Mouse (Mus musculus) limb, embryonic 14.5 days (tissue): ENCODE results near the gene Fam161a. TPM values are rescaled to one million over a fixed set of nuclear protein-coding genes. Genes with fewer than 3 reads are reported as not detected.

ENCODE experiments used
- ATAC-seq: fragments of 200-750 bp; cut with Nextera tagmentation; 2 replicates; pipeline ENCODE4 v1.8.0; 2017; ENCODE audit warnings: low read depth, moderate number of reproducible peaks, moderate TSS enrichment; ENCODE audit not compliant: low FRiP score
- DNase-seq: peaks from one replicate; pipeline ENCODE4 v3.0.0-alpha.2; 2015; ENCODE audit warnings: low spot score
- H3K27ac ChIP-seq: fragments of 300-500 bp; sonication (generic); replicated peaks from 2 replicates; pipeline ENCODE4 v1.5.1; 2014; ENCODE audit warnings: low read depth, mild to moderate bottlenecking, low read length, moderate library complexity, mixed read lengths
- H3K27me3 ChIP-seq: fragments of 300-500 bp; sonication (generic); 2 replicates; pipeline ENCODE4 v1.6.1; 2014; ENCODE audit warnings: low read length, mixed read lengths; ENCODE audit not compliant: control insufficient read depth, insufficient read depth
- H3K36me3 ChIP-seq: fragments of 300-500 bp; sonication (generic); 2 replicates; pipeline ENCODE4 v1.6.1; 2014; ENCODE audit warnings: mild to moderate bottlenecking, low read length, moderate library complexity, mixed read lengths; ENCODE audit not compliant: control insufficient read depth, insufficient read depth
- H3K4me1 ChIP-seq: fragments of 300-500 bp; sonication (generic); 2 replicates; pipeline ENCODE4 v1.6.1; 2014; ENCODE audit warnings: antibody characterized with exemption, low read length, mixed read lengths; ENCODE audit not compliant: control insufficient read depth, insufficient read depth
- H3K4me2 ChIP-seq: fragments of 300-500 bp; sonication (generic); replicated peaks from 2 replicates; pipeline ENCODE4 v1.6.1; 2014; ENCODE audit warnings: low read depth, mild to moderate bottlenecking, low read length, moderate library complexity; ENCODE audit not compliant: severe bottlenecking
- H3K4me3 ChIP-seq: fragments of 300-500 bp; sonication (generic); replicated peaks from 2 replicates; pipeline ENCODE4 v1.5.1; 2014; ENCODE audit warnings: low read length
- H3K9ac ChIP-seq: fragments of 300-500 bp; sonication (generic); 2 replicates; pipeline ENCODE4 v1.6.1; 2014; ENCODE audit warnings: mild to moderate bottlenecking, low read depth, low read length, moderate library complexity; ENCODE audit not compliant: severe bottlenecking
- H3K9me3 ChIP-seq: fragments of 300-500 bp; sonication (generic); 2 replicates; pipeline ENCODE4 v1.6.1; 2016; ENCODE audit warnings: low read length; ENCODE audit not compliant: control insufficient read depth
- POLR2A ChIP-seq: fragments of 200-500 bp; IDR thresholded peaks from 2 replicates; pipeline ENCODE4 v1.8.0; 2012; ENCODE audit warnings: inconsistent platforms, mild to moderate bottlenecking, moderate library complexity, borderline replicate concordance; ENCODE audit not compliant: insufficient read depth, insufficient read length; ENCODE audit errors: extremely low read depth
- WGBS: fragments of 180-500 bp; shearing (Covaris S2); extraction: QIAGEN DNeasy Blood & Tissue Kit; methylation state at CpG from one replicate; pipeline ENCODE4 v1.1.7; 2014; 5-methylcytosine and 5-hydroxymethylcytosine counted together
- polyA plus RNA-seq, 2 experiments: library from polyadenylated mRNA; depleted of rRNA in 1 of 2; stranded (reverse) in 1 of 2; unstranded in 1 of 2; fragments of >200 nt; fragmentation: Nextera tagmentation in 1 of 2; extraction: Ambion mirVana in 1 of 2; gene quantifications; 2 replicates each; pipeline versions ENCODE4 v1.2.1 to v1.2.3; 2012 to 2014

Gene Fam161a
- polyA plus RNA-seq, 2 experiments: 2.3 to 4.4 TPM

- H3K9me3 ChIP-seq: no peaks in the 10 kb centered on the region
- H3K4me3 ChIP-seq: peak within 1 kb of the TSS; percentile 67
- under 1% methylated on average over 66 of the region's 66 CpGs for WGBS
- peak; percentile 72; the same call in 1 of the 2 replicates for TF ChIP-seq POLR2A
- peak within 1 kb of the TSS; percentile 94 for H3K27ac ChIP-seq
- H3K9ac ChIP-seq: peak within 1 kb of the TSS; percentile 90
- H3K4me2 ChIP-seq: peak within 1 kb of the TSS; percentile 92
- no peaks in the 10 kb centered on the region for H3K27me3 ChIP-seq
- ATAC-seq: peak; percentile 97
- H3K36me3 ChIP-seq: peaks cover 20% of the 10 kb centered on the region
- peaks cover 10% of the 10 kb centered on the region; the same call in 1 of the 2 replicates for H3K4me1 ChIP-seq
- peak; percentile 92 for DNase-seq
Measured at GRCm38 (mm10) chr11:22990393-22991126, 16.8 kb upstream of the Fam161a start, which contains the start of gene Cct4. Gene Cct4, plus strand, starts transcription at chr11:22990519.

DNA sequence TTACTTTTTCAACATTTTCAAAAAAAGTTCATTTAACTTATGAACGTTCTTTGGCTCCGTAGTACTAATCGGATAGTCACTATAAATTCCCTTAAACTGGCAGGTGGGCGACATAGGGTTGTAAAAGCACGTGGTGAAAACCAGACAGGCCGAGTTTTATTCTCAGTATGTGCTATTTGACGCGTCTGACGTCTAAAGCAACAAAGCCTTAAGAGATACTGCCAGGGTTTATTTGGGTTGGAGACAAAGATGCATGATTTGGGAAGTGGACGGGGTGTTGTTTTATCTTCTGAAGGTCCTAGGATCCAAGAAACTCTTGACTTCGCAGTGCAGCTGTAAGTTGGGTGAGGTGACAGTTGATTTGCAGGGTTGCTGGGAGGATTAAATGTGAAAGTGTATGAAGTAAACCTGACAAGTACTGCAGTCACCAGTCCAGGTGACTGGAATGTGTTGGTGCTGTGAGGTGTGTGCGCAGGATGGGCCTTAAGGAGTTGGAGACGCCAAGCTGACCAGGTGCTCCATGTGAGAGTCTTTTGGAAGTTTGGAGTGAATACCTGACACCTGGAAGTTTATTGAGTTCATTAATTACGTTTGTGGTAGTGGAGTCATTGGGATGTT is 16.0 kb upstream of the Fam161a start:
- Histone ChIP-seq H3K27ac (peak overlapping the region; percentile 94; the same call in 1 of the 2 replicates), H3K4me1 (peaks cover 10% of the 10 kb centered on the region; the same call in 1 of the 2 replicates), H3K27me3 (no peaks in the 10 kb centered on the region), H3K4me3 (peak overlapping the region; percentile 67), H3K36me3 (peaks cover 26% of the 10 kb centered on the region), H3K9me3 (no peaks in the 10 kb centered on the region), H3K9ac (peak overlapping the region; percentile 90), H3K4me2 (peak overlapping the region; percentile 92)
- ATAC-seq: no peak
- no peak for DNase-seq
- WGBS: 7% methylated on average over 14 of the region's 14 CpGs
- TF ChIP-seq POLR2A: no peak

DNA sequence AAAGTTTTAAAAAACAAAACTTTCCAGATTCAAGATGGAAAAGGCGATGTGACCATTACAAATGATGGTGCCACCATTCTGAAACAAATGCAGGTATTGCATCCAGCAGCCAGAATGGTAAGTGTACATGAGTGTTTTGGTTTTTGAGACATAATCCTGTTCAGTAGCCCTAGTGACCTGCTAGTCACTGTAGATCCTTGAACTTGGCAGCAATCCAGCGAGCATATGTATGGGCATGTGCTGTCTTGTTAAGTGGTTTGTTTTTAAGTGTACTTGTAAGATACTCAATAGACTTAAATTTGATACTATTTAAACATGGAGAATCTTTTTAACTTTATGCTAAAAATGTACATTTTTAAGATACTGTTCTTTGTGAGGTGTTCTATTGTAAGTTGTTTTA is 13.1 kb upstream of the Fam161a start:
- 89% methylated on average over 2 of the region's 2 CpGs for WGBS
- DNase-seq: no peak
- Histone ChIP-seq H3K27ac (no peak overlapping the region), H3K4me2 (no peak overlapping the region), H3K36me3 (peaks cover 52% of the 10 kb centered on the region), H3K4me3 (no peak overlapping the region), H3K27me3 (no peaks in the 10 kb centered on the region), H3K9ac (no peak overlapping the region), H3K4me1 (peaks cover 10% of the 10 kb centered on the region; the same call in 1 of the 2 replicates), H3K9me3 (no peaks in the 10 kb centered on the region)
- no peak for ATAC-seq
- TF ChIP-seq POLR2A: no peak

- Histone ChIP-seq H3K27ac (no peak overlapping the region), H3K4me2 (no peak overlapping the region), H3K9ac (no peak overlapping the region), H3K9me3 (no peaks in the 10 kb centered on the region), H3K27me3 (no peaks in the 10 kb centered on the region), H3K36me3 (peaks cover 63% of the 10 kb centered on the region), H3K4me1 (peaks cover 10% of the 10 kb centered on the region; the same call in 1 of the 2 replicates), H3K4me3 (no peak overlapping the region)
- no peak for DNase-seq
- no peak for TF ChIP-seq POLR2A
- WGBS: 94% methylated on average over 4 of the region's 4 CpGs
- no peak for ATAC-seq
Measured at GRCm38 (mm10) chr11:22995461-22995860, 11.9 kb upstream of the Fam161a start.

- WGBS: 86% methylated on average over 1 of the region's 1 CpGs
- no peak overlapping the region for H3K27ac ChIP-seq
- H3K4me1 ChIP-seq: no peaks in the 10 kb centered on the region
Measured at GRCm38 (mm10) chr11:22998308-22998707, 9.0 kb upstream of the Fam161a start.

More at GRCm38 (mm10) chr11:22998308-22998707, 9.0 kb upstream of the Fam161a start:
- ATAC-seq: no peak
- Histone ChIP-seq H3K36me3 (peaks cover 85% of the 10 kb centered on the region), H3K4me2 (no peak overlapping the region), H3K4me3 (no peak overlapping the region), H3K9me3 (no peaks in the 10 kb centered on the region), H3K9ac (no peak overlapping the region), H3K27me3 (no peaks in the 10 kb centered on the region)
- no peak for TF ChIP-seq POLR2A
- no peak for DNase-seq
